Mouse (Mus musculus) limb, embryonic 15.5 days (tissue): ENCODE measurements around the gene Mcam. TPM values are rescaled to one million over a fixed set of nuclear protein-coding genes. Genes with fewer than 3 reads are reported as not detected.

Experiments used
- ATAC-seq: fragments of 200-750 bp; cut with Nextera tagmentation; 2 replicates; pipeline ENCODE4 v1.8.0; 2017; ENCODE audit warnings: low read depth, moderate TSS enrichment; ENCODE audit not compliant: insufficient number of reproducible peaks, low FRiP score, low TSS enrichment
- H3K27ac ChIP-seq: fragments of 300-500 bp; sonication (generic); 2 replicates; pipeline ENCODE4 v1.5.1; 2015; ENCODE audit warnings: moderate library complexity, mild to moderate bottlenecking, inconsistent platforms
- H3K27me3 ChIP-seq: fragments of 300-500 bp; sonication (generic); 2 replicates; pipeline ENCODE4 v1.6.1; 2015; ENCODE audit warnings: inconsistent platforms
- H3K36me3 ChIP-seq: fragments of 300-500 bp; sonication (generic); 2 replicates; pipeline ENCODE4 v1.6.1; 2015; ENCODE audit warnings: inconsistent platforms
- H3K4me1 ChIP-seq: fragments of 300-500 bp; sonication (generic); 2 replicates; pipeline ENCODE4 v1.6.1; 2015; ENCODE audit warnings: inconsistent platforms
- H3K4me2 ChIP-seq: fragments of 300-500 bp; sonication (generic); 2 replicates; pipeline ENCODE4 v1.6.1; 2015; ENCODE audit warnings: mild to moderate bottlenecking, inconsistent platforms
- H3K4me3 ChIP-seq: fragments of 300-500 bp; sonication (generic); 2 replicates; pipeline ENCODE4 v1.5.1; 2015; ENCODE audit warnings: mild to moderate bottlenecking, inconsistent platforms
- H3K9ac ChIP-seq: fragments of 300-500 bp; sonication (generic); 2 replicates; pipeline ENCODE4 v1.6.1; 2015; ENCODE audit warnings: inconsistent platforms
- H3K9me3 ChIP-seq: fragments of 300-500 bp; sonication (generic); 2 replicates; pipeline ENCODE4 v1.6.1; 2016; ENCODE audit warnings: inconsistent platforms
- WGBS: fragments of 180-500 bp; shearing (Covaris S2); methylation state at CpG from one replicate; pipeline ENCODE4 v1.1.7; 2015; 5-methylcytosine and 5-hydroxymethylcytosine counted together
- polyA plus RNA-seq: library from polyadenylated mRNA; unstranded; fragments of >200 nt; fragmentation: Nextera tagmentation; extraction: Ambion mirVana; gene quantifications from 2 replicates; pipeline ENCODE4 v1.2.1, GENCODE M21; 2015

The Mcam gene
- 41.5 and 47.3 TPM in 2 replicates for polyA plus RNA-seq

- Histone ChIP-seq H3K4me2 (peak within 1 kb of the TSS; percentile 87), H3K4me1 (peaks cover 57% of the 10 kb centered on the region), H3K9me3 (no peaks in the 10 kb centered on the region), H3K27ac (peak within 1 kb of the TSS; percentile 86), H3K9ac (peak within 1 kb of the TSS; percentile 54), H3K4me3 (peak within 1 kb of the TSS; percentile 64), H3K36me3 (peaks cover 24% of the 10 kb centered on the region), H3K27me3 (peaks cover 10% of the 10 kb centered on the region; the same call in 1 of the 2 replicates)
- under 1% methylated on average over 40 of the region's 55 CpGs for WGBS
- ATAC-seq: peak; percentile 20; the same call in 1 of the 2 replicates
These were observed at the start of gene Mcam for GRCm38 (mm10) chr9:44134101-44134850. Mcam (plus strand) TSS chr9:44134469.

- H3K4me1 ChIP-seq: peaks cover 63% of the 10 kb centered on the region
- no peaks in the 10 kb centered on the region for H3K9me3 ChIP-seq
- under 1% methylated on average over 62 of the region's 62 CpGs for WGBS
- H3K36me3 ChIP-seq: no peaks in the 10 kb centered on the region
- peak; percentile 52 for ATAC-seq
- H3K9ac ChIP-seq: peak overlapping the region; percentile 47
- H3K4me2 ChIP-seq: peak overlapping the region; percentile 98
- peak overlapping the region; percentile 61 for H3K4me3 ChIP-seq
- peaks cover 8% of the 10 kb centered on the region; the same call in 1 of the 2 replicates for H3K27me3 ChIP-seq
- H3K27ac ChIP-seq: no peak overlapping the region
These were observed 49.5 kb upstream of the Mcam start for GRCm38 (mm10) chr9:44084659-44085229.

GRCm38 (mm10) chr9:44085276-44085675 is 49.0 kb upstream of the Mcam start:
- H3K4me2 ChIP-seq: peak overlapping the region; percentile 98
- peak overlapping the region; percentile 61 for H3K4me3 ChIP-seq
- WGBS: 4% methylated on average over 10 of the region's 10 CpGs
- no peaks in the 10 kb centered on the region for H3K36me3 ChIP-seq
- H3K27ac ChIP-seq: no peak overlapping the region
- no peaks in the 10 kb centered on the region for H3K9me3 ChIP-seq
- H3K27me3 ChIP-seq: peaks cover 8% of the 10 kb centered on the region; the same call in 1 of the 2 replicates
- peaks cover 59% of the 10 kb centered on the region for H3K4me1 ChIP-seq
- peak overlapping the region; percentile 47 for H3K9ac ChIP-seq
- ATAC-seq: no peak

GRCm38 (mm10) chr9:44085741-44086665 is 48.3 kb upstream of the Mcam start:
- WGBS: 68% methylated on average over 15 of the region's 15 CpGs
- Histone ChIP-seq H3K4me2 (peak overlapping the region; percentile 98; the same call in 1 of the 2 replicates), H3K9me3 (no peaks in the 10 kb centered on the region), H3K9ac (no peak overlapping the region), H3K27ac (no peak overlapping the region), H3K4me1 (peaks cover 52% of the 10 kb centered on the region), H3K36me3 (peaks cover 2% of the 10 kb centered on the region), H3K4me3 (peak overlapping the region; percentile 61; the same call in 1 of the 2 replicates), H3K27me3 (peaks cover 8% of the 10 kb centered on the region; the same call in 1 of the 2 replicates)
- no peak for ATAC-seq

- H3K4me1 ChIP-seq: peaks cover 45% of the 10 kb centered on the region
These were observed 47.3 kb upstream of the Mcam start for GRCm38 (mm10) chr9:44086960-44087359.

GRCm38 (mm10) chr9:44087761-44088455 is 46.4 kb upstream of the Mcam start:
- no peak overlapping the region for H3K9ac ChIP-seq
- peaks cover 21% of the 10 kb centered on the region for H3K36me3 ChIP-seq
- ATAC-seq: 0 out of 2 replicates have a peak, but pooled peaks have one; percentile 30
- H3K4me2 ChIP-seq: 0 out of 2 replicates have a peak overlapping the region, but pooled peaks have one; percentile 19
- H3K27ac ChIP-seq: 0 out of 2 replicates have a peak overlapping the region, but pooled peaks have one; percentile 28
- peaks cover 8% of the 10 kb centered on the region; the same call in 1 of the 2 replicates for H3K27me3 ChIP-seq
- H3K4me1 ChIP-seq: peaks cover 45% of the 10 kb centered on the region
- no peak overlapping the region for H3K4me3 ChIP-seq
- H3K9me3 ChIP-seq: no peaks in the 10 kb centered on the region
- WGBS: 3% methylated on average over 15 of the region's 15 CpGs

More at GRCm38 (mm10) chr9:44086960-44087359, 47.3 kb upstream of the Mcam start:
- H3K4me3 ChIP-seq: no peak overlapping the region
- no peak overlapping the region for H3K27ac ChIP-seq
- WGBS: 47% methylated on average over 10 of the region's 10 CpGs
- peaks cover 11% of the 10 kb centered on the region for H3K36me3 ChIP-seq
- H3K4me2 ChIP-seq: no peak overlapping the region
- no peaks in the 10 kb centered on the region for H3K9me3 ChIP-seq
- peaks cover 8% of the 10 kb centered on the region; the same call in 1 of the 2 replicates for H3K27me3 ChIP-seq
- H3K9ac ChIP-seq: no peak overlapping the region
- ATAC-seq: no peak

- Histone ChIP-seq H3K9ac (no peak overlapping the region), H3K27ac (no peak overlapping the region), H3K36me3 (peaks cover 28% of the 10 kb centered on the region), H3K4me2 (no peak overlapping the region), H3K27me3 (peaks cover 8% of the 10 kb centered on the region; the same call in 1 of the 2 replicates), H3K9me3 (no peaks in the 10 kb centered on the region), H3K4me1 (peaks cover 39% of the 10 kb centered on the region), H3K4me3 (no peak overlapping the region)
- 60% methylated on average over 12 of the region's 12 CpGs for WGBS
- ATAC-seq: no peak
These were observed 45.2 kb upstream of the Mcam start for GRCm38 (mm10) chr9:44088877-44089608.

GRCm38 (mm10) chr9:44093612-44094503 is 40.4 kb upstream of the Mcam start:
- no peak overlapping the region for H3K4me3 ChIP-seq
- no peak overlapping the region for H3K9ac ChIP-seq
- H3K27me3 ChIP-seq: no peaks in the 10 kb centered on the region
- WGBS: 38% methylated on average over 24 of the region's 24 CpGs
- no peaks in the 10 kb centered on the region for H3K9me3 ChIP-seq
- no peak for ATAC-seq
- peaks cover 34% of the 10 kb centered on the region for H3K36me3 ChIP-seq
- peak overlapping the region; percentile 10; the same call in 1 of the 2 replicates for H3K4me2 ChIP-seq
- peaks cover 16% of the 10 kb centered on the region for H3K4me1 ChIP-seq
- no peak overlapping the region for H3K27ac ChIP-seq

GRCm38 (mm10) chr9:44094737-44095136 is 39.5 kb upstream of the Mcam start:
- no peaks in the 10 kb centered on the region for H3K27me3 ChIP-seq
- no peak overlapping the region for H3K9ac ChIP-seq
- WGBS: 90% methylated on average over 3 of the region's 3 CpGs
- H3K4me1 ChIP-seq: peaks cover 12% of the 10 kb centered on the region
- ATAC-seq: no peak
- H3K27ac ChIP-seq: no peak overlapping the region
- no peak overlapping the region for H3K4me3 ChIP-seq
- H3K4me2 ChIP-seq: no peak overlapping the region
- H3K9me3 ChIP-seq: no peaks in the 10 kb centered on the region
- peaks cover 34% of the 10 kb centered on the region for H3K36me3 ChIP-seq

GRCm38 (mm10) chr9:44095781-44096180 is 38.5 kb upstream of the Mcam start:
- ATAC-seq: no peak

More at GRCm38 (mm10) chr9:44095781-44096180, 38.5 kb upstream of the Mcam start:
- H3K4me3 ChIP-seq: no peak overlapping the region
- peaks cover 34% of the 10 kb centered on the region for H3K36me3 ChIP-seq
- H3K9me3 ChIP-seq: no peaks in the 10 kb centered on the region
- peaks cover 12% of the 10 kb centered on the region for H3K4me1 ChIP-seq
- H3K27me3 ChIP-seq: no peaks in the 10 kb centered on the region
- no peak overlapping the region for H3K4me2 ChIP-seq
- WGBS: 84% methylated on average over 9 of the region's 9 CpGs
- no peak overlapping the region for H3K9ac ChIP-seq
- H3K27ac ChIP-seq: no peak overlapping the region
